Mouse (Mus musculus) myocyte (in vitro differentiated cells): ENCODE measurements around the gene Pde4d. TPM values are rescaled to one million over a fixed set of nuclear protein-coding genes. Genes with fewer than 3 reads are reported as not detected.
A peak's percentile ranks its signal among the peaks of the same experiment; 100 is the strongest.

Experiments
- H3K27me3 ChIP-seq: one replicate; pipeline ENCODE4 v1.6.1; 2011; ENCODE audit not compliant: control insufficient read depth, insufficient read depth, insufficient read length
- H3K36me3 ChIP-seq: one replicate; pipeline ENCODE4 v1.6.1; 2011; ENCODE audit not compliant: control insufficient read depth, insufficient read depth
- H3K4me2 ChIP-seq: one replicate; pipeline ENCODE4 v1.6.1; 2011; ENCODE audit warnings: low read depth, control low read depth
- H3K4me3 ChIP-seq: one replicate; pipeline ENCODE4 v1.5.1; 2011; ENCODE audit warnings: mild to moderate bottlenecking, control low read depth, moderate library complexity
- H3K79me2 ChIP-seq: one replicate; pipeline ENCODE4 v1.6.1; 2011; ENCODE audit not compliant: control insufficient read depth, insufficient read depth
- H3ac ChIP-seq: one replicate; pipeline ENCODE4 v1.6.1; 2011; ENCODE audit not compliant: control insufficient read depth, insufficient read length
- CEBPB ChIP-seq: IDR thresholded peaks from 2 replicates; pipeline ENCODE4 v1.6.1; 2011; ENCODE audit warnings: mild to moderate bottlenecking, moderate library complexity; ENCODE audit not compliant: poor library complexity, insufficient read depth, severe bottlenecking
- E2F4 ChIP-seq: IDR thresholded peaks from one replicate; pipeline ENCODE4 v1.6.1; 2011; ENCODE audit warnings: mild to moderate bottlenecking, control low read depth, moderate library complexity; ENCODE audit not compliant: insufficient read depth
- MAX ChIP-seq: IDR thresholded peaks from one replicate; pipeline ENCODE4 v1.6.1; 2011; ENCODE audit warnings: low read depth, mild to moderate bottlenecking, control low read depth
- MYOD1 ChIP-seq, 3 experiments: IDR thresholded peaks; one replicate each; pipeline ENCODE4 v1.6.1; 2011; ENCODE audit warnings: control low read depth in 2 of 3, low read depth in 2 of 3, mild to moderate bottlenecking in 2 of 3, moderate library complexity in 1 of 3; ENCODE audit not compliant: insufficient read length in 2 of 3, control insufficient read depth in 1 of 3
- MYOG ChIP-seq, 3 experiments: IDR thresholded peaks; one replicate each; pipeline ENCODE4 v1.6.1; 2011; ENCODE audit warnings: control low read depth in 2 of 3, low read depth in 2 of 3, mild to moderate bottlenecking in 2 of 3; ENCODE audit not compliant: insufficient read length in 2 of 3, control insufficient read depth in 1 of 3, insufficient read depth in 1 of 3
- POLR2A ChIP-seq: IDR thresholded peaks from one replicate; pipeline ENCODE4 v1.6.1; 2011; ENCODE audit warnings: low read depth, mild to moderate bottlenecking, control low read depth, moderate library complexity; ENCODE audit not compliant: insufficient read length
- POLR2AphosphoS2 ChIP-seq: IDR thresholded peaks from one replicate; pipeline ENCODE4 v1.6.1; 2011; ENCODE audit warnings: low read depth, control low read depth; ENCODE audit not compliant: insufficient read length
- REST ChIP-seq: IDR thresholded peaks from one replicate; pipeline ENCODE4 v1.6.1; 2011; ENCODE audit warnings: mild to moderate bottlenecking, control low read depth, moderate library complexity; ENCODE audit not compliant: insufficient read depth, insufficient read length
- SRF ChIP-seq: IDR thresholded peaks from one replicate; pipeline ENCODE4 v1.6.1; 2011; ENCODE audit warnings: low read depth; ENCODE audit not compliant: control insufficient read depth, insufficient read length
- TCF12 ChIP-seq: IDR thresholded peaks from one replicate; pipeline ENCODE4 v1.6.1; 2011; ENCODE audit warnings: mild to moderate bottlenecking, control low read depth; ENCODE audit not compliant: poor library complexity, insufficient read depth, severe bottlenecking
- TCF3 ChIP-seq: IDR thresholded peaks from one replicate; pipeline ENCODE4 v1.6.1; 2011; ENCODE audit warnings: low read depth, control low read depth; ENCODE audit not compliant: insufficient read length
- USF1 ChIP-seq: IDR thresholded peaks from one replicate; pipeline ENCODE4 v1.6.1; 2011; ENCODE audit warnings: low read depth, mild to moderate bottlenecking, control low read depth, moderate library complexity
- polyA plus RNA-seq: library from polyadenylated mRNA; unstranded; fragments of >200 nt; fragmentation: generic; extraction: Trizol; gene quantifications from one replicate; pipeline ENCODE4 v1.2.1, GENCODE M21; 2012; ENCODE audit warnings: missing spikeins

Gene Pde4d
- polyA plus RNA-seq, 1 experiment, result 8.2 TPM

DNA sequence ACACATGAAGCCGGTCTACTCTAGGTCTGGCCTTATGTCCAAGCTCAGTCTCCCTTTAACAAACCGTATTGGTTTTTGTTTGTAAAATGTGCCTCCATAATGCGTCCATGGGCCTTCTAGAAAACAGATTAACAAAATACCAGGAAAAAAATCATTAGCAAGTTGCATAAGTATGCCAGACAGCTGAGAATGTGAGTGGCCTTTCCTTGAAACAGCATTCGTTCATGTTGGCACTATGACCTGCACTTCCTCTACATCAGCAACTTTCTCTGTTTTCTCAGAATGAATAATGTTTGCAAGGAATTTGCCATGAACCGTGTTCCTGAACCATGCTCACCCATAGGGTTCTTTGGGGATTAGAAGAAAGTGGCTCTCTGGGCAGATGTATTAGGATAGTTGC lies 998.4 kb downstream of the Pde4d start:
- Histone ChIP-seq H3K36me3 (no peaks in the 10 kb centered on the region), H3K4me2 (no peak overlapping the region), H3ac (no peak overlapping the region), H3K4me3 (no peak overlapping the region), H3K79me2 (no peaks in the 10 kb centered on the region), H3K27me3 (no peaks in the 10 kb centered on the region)
- TF ChIP-seq MYOD1 (IDR thresholded peaks at IDR 0.05; ENCODE audit: control insufficient read depth in 1 of 3, insufficient read length in 2 of 3, low read depth in 2 of 3) (no peak), POLR2AphosphoS2 (no peak), USF1 (no peak), SRF (no peak), MYOG (IDR thresholded peaks at IDR 0.05; ENCODE audit: control insufficient read depth in 1 of 3, insufficient read depth in 1 of 3, insufficient read length in 2 of 3, low read depth in 2 of 3) (no peak), CEBPB (no peak), REST (no peak), TCF12 (no peak)

DNA sequence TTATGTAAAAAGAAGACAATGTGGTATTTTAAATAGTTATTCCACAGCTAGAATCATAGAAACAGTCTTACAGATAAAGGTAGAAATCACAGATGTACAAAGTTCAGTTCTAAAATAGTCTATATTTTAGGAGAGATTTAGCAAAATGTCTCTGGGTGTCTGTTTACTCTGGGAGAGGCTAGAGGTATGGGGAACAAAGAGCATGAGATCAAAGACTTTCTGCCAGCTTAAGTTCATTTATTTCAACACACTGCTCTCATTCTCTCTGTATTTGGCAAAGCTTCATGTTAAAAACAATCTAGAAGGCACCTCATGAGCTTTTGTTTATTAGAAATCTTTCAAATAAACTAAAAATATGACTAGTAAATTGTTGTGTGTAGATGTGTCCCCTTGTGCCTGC lies 1024.6 kb downstream of the Pde4d start:
- Histone ChIP-seq H3K79me2 (no peaks in the 10 kb centered on the region), H3K4me2 (no peak overlapping the region), H3K4me3 (no peak overlapping the region), H3K36me3 (no peaks in the 10 kb centered on the region), H3ac (no peak overlapping the region), H3K27me3 (no peaks in the 10 kb centered on the region)
- no peak for TF ChIP-seq USF1
- TF ChIP-seq MYOG (IDR thresholded peaks at IDR 0.05; ENCODE audit: control insufficient read depth in 1 of 3, insufficient read depth in 1 of 3, insufficient read length in 2 of 3, low read depth in 2 of 3), result no peak
- TF ChIP-seq REST, result no peak
- no peak for TF ChIP-seq CEBPB
- TF ChIP-seq MYOD1 (IDR thresholded peaks at IDR 0.05; ENCODE audit: control insufficient read depth in 1 of 3, insufficient read length in 2 of 3, low read depth in 2 of 3), result no peak
- no peak for TF ChIP-seq E2F4

DNA sequence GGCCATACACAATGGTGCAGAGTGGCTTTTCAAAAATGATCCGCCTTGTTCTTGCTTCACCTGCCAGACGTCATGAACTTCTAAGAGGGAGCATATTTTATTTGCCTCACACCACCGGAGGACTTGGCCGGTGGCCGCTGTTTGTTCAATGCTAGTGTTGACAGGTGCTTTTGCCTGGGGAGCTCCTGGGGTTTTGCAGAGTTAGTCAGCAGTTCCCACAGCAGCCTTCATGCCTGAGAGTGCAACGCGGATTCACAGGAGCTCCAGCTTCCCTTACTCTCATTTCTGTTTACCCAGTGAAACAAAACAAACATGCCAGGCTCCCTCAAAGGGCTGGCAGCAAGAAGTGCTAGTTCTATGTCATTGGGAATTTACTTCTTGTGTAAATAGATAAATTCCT lies 1031.7 kb downstream of the Pde4d start:
- H3ac ChIP-seq, result no peak overlapping the region
- TF ChIP-seq POLR2AphosphoS2, result no peak
- TF ChIP-seq E2F4, result no peak
- no peak for TF ChIP-seq TCF3
- peak in 1 of 3 experiments; percentile 34 for TF ChIP-seq MYOD1 (IDR thresholded peaks at IDR 0.05; ENCODE audit: control insufficient read depth in 1 of 3, insufficient read length in 2 of 3, low read depth in 2 of 3)
- TF ChIP-seq POLR2A, result no peak
- no peaks in the 10 kb centered on the region for H3K27me3 ChIP-seq
- no peak overlapping the region for H3K4me3 ChIP-seq
- H3K36me3 ChIP-seq, result no peaks in the 10 kb centered on the region
- peak overlapping the region; percentile 21 for H3K4me2 ChIP-seq
- H3K79me2 ChIP-seq, result no peaks in the 10 kb centered on the region

DNA sequence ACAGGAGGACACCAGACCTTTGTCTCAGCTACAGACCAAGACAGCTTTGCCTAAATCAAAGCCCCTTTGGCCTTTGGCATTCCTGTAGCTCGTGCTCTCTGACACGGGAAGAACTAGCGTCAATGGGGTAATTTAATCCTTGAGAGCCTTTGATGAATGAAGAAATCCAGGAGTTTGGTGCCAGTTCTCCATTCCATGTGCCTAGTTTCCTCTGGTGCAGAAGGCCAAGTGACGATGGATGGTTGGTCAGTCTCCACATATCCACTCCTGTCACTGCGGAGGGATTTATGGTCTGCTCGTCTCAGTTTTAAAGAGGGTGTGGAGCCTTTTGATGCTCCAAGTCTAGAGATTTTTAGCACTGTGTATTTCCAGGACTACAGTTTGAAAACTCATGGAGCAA lies 1036.4 kb downstream of the Pde4d start:
- no peaks in the 10 kb centered on the region for H3K27me3 ChIP-seq
- H3ac ChIP-seq, result no peak overlapping the region
- no peak overlapping the region for H3K4me2 ChIP-seq
- no peaks in the 10 kb centered on the region for H3K79me2 ChIP-seq
- H3K36me3 ChIP-seq, result no peaks in the 10 kb centered on the region
- no peak overlapping the region for H3K4me3 ChIP-seq
- TF ChIP-seq CEBPB (no peak), MYOG (IDR thresholded peaks at IDR 0.05; ENCODE audit: control insufficient read depth in 1 of 3, insufficient read depth in 1 of 3, insufficient read length in 2 of 3, low read depth in 2 of 3) (no peak), POLR2A (no peak), SRF (no peak), TCF3 (no peak), REST (no peak), USF1 (no peak), E2F4 (no peak), POLR2AphosphoS2 (no peak), MYOD1 (IDR thresholded peaks at IDR 0.05; ENCODE audit: control insufficient read depth in 1 of 3, insufficient read length in 2 of 3, low read depth in 2 of 3) (no peak)

DNA sequence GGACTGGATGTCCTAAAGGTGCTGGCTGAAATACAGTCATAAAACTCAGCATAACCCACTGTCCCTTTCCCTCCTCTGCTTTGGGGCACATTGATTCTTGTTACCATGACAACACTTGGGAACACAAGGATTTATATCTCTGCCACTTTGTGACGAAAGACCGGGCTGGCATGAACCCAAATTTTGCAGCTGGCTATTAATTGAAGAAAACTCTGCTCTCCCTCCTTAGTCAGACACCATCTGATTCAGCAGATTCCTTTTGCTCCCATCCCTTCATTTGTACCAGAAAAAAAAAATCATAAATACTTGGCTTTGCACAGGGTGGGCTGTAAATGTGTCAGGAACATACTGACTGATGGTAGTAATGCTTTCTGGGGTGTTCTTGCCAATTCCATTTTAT lies 1037.6 kb downstream of the Pde4d start:
- H3K4me3 ChIP-seq, result no peak overlapping the region
- H3K36me3 ChIP-seq, result no peaks in the 10 kb centered on the region
- no peak overlapping the region for H3ac ChIP-seq
- no peak overlapping the region for H3K4me2 ChIP-seq
- no peaks in the 10 kb centered on the region for H3K79me2 ChIP-seq
- TF ChIP-seq MYOG (IDR thresholded peaks at IDR 0.05; ENCODE audit: control insufficient read depth in 1 of 3, insufficient read depth in 1 of 3, insufficient read length in 2 of 3, low read depth in 2 of 3) (no peak), TCF12 (no peak), MAX (no peak), CEBPB (no peak), E2F4 (no peak), SRF (no peak), POLR2AphosphoS2 (no peak), MYOD1 (IDR thresholded peaks at IDR 0.05; ENCODE audit: control insufficient read depth in 1 of 3, insufficient read length in 2 of 3, low read depth in 2 of 3) (no peak), REST (no peak), TCF3 (no peak), POLR2A (no peak), USF1 (no peak)
- H3K27me3 ChIP-seq, result no peaks in the 10 kb centered on the region
